Mouse (Mus musculus) midbrain, embryonic 11.5 days (tissue): ENCODE measurements around the gene Adgre5. TPM values are rescaled to one million over a fixed set of nuclear protein-coding genes. Genes with fewer than 3 reads are reported as not detected.
A peak's percentile ranks its signal among the peaks of the same experiment; 100 is the strongest.

ENCODE experiments used
- ATAC-seq: fragments of 200-750 bp; cut with Nextera tagmentation; 2 replicates; pipeline ENCODE4 v1.8.0; 2017; ENCODE audit warnings: moderate TSS enrichment, moderate library complexity; ENCODE audit not compliant: low FRiP score
- DNase-seq: peaks from one replicate; pipeline ENCODE4 v3.0.0; 2015; ENCODE audit warnings: low spot score; ENCODE audit errors: missing footprints
- H3K27ac ChIP-seq: fragments of 300-500 bp; sonication (generic); 2 replicates; pipeline ENCODE4 v1.5.1; 2014; ENCODE audit warnings: low read depth, low read length
- H3K27me3 ChIP-seq: fragments of 300-500 bp; sonication (generic); 2 replicates; pipeline ENCODE4 v1.6.1; 2014; ENCODE audit warnings: mild to moderate bottlenecking, low read length, moderate library complexity, mixed read lengths; ENCODE audit not compliant: control insufficient read depth, insufficient read depth
- H3K36me3 ChIP-seq: fragments of 300-500 bp; sonication (generic); 2 replicates; pipeline ENCODE4 v1.6.1; 2014; ENCODE audit warnings: mild to moderate bottlenecking, low read length, moderate library complexity, mixed read lengths; ENCODE audit not compliant: control insufficient read depth, insufficient read depth
- H3K4me1 ChIP-seq: fragments of 300-500 bp; sonication (generic); 2 replicates; pipeline ENCODE4 v1.6.1; 2014; ENCODE audit warnings: low read length; ENCODE audit not compliant: control insufficient read depth, insufficient read depth
- H3K4me2 ChIP-seq: fragments of 300-500 bp; sonication (generic); 2 replicates; pipeline ENCODE4 v1.6.1; 2014; ENCODE audit warnings: mild to moderate bottlenecking, moderate library complexity
- H3K4me3 ChIP-seq: fragments of 300-500 bp; sonication (generic); 2 replicates; pipeline ENCODE4 v1.5.1; 2014; ENCODE audit warnings: low read depth, low read length
- H3K9ac ChIP-seq: fragments of 300-500 bp; sonication (generic); 2 replicates; pipeline ENCODE4 v1.6.1; 2014; ENCODE audit warnings: low read length
- H3K9me3 ChIP-seq: fragments of 300-500 bp; sonication (generic); 2 replicates; pipeline ENCODE4 v1.6.1; 2016; ENCODE audit warnings: low read length; ENCODE audit not compliant: control insufficient read depth
- WGBS: fragments of 180-500 bp; shearing (Covaris S2); extraction: QIAGEN DNeasy Blood & Tissue Kit; methylation state at CpG from one replicate; pipeline ENCODE4 v1.1.7; 2014; 5-methylcytosine and 5-hydroxymethylcytosine counted together
- polyA plus RNA-seq: library from polyadenylated mRNA; unstranded; fragments of >200 nt; fragmentation: Nextera tagmentation; extraction: Ambion mirVana; gene quantifications from 2 replicates; pipeline ENCODE4 v1.2.1, GENCODE M21; 2014

Gene Adgre5
- polyA plus RNA-seq, 1 experiment from 2014 or later: 10.9 TPM

DNA sequence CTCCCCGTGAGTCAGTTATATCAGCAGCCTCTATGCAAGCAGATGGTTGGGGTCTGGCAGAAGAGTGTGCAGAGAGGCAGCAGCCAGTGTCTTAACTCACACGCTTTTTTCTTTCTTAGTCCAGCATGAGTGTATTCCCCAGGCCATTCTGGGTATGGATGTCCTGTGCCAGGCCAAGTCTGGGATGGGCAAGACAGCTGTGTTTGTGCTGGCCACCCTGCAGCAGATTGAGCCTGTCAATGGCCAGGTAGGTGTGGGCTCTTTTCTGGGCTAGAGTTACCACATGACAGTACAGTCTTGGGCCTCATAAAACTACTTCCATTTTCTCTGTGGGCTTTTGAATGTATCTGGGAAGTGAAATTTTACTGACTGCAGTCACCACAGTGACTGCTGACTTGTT is 21.4 kb downstream of the Adgre5 start:
- no peak overlapping the region for H3K27ac ChIP-seq
- H3K36me3 ChIP-seq: peaks cover 34% of the 10 kb centered on the region
- H3K27me3 ChIP-seq: no peaks in the 10 kb centered on the region
- peaks cover 11% of the 10 kb centered on the region for H3K4me1 ChIP-seq
- H3K9me3 ChIP-seq: no peaks in the 10 kb centered on the region
- no peak overlapping the region for H3K4me2 ChIP-seq
- H3K9ac ChIP-seq: no peak overlapping the region
- DNase-seq (no peak), ATAC-seq (no peak)
- H3K4me3 ChIP-seq: no peak overlapping the region
- 98% methylated on average over 2 of the region's 2 CpGs for WGBS

DNA sequence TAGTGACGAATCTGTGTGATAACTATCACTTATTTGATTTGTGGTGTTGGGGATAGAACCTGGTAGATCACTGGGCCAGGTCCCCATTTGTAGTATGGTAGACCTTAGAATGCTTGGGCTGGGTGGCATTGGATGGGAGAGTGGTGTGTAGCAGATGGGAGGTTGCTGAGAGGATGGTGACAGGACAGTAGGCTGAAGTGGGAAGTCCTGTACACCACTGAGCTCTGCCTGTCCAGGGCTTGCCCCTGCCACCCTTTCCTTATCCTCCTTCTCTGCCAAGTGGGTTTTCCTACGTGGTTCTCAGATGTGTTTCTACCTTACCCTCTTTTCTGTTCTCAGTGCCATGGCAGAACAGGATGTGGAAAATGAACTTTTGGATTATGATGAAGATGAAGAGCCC is 22.1 kb downstream of the Adgre5 start:
- Histone ChIP-seq H3K4me1 (peaks cover 11% of the 10 kb centered on the region), H3K27me3 (no peaks in the 10 kb centered on the region), H3K9me3 (no peaks in the 10 kb centered on the region), H3K9ac (no peak overlapping the region), H3K4me2 (no peak overlapping the region), H3K27ac (no peak overlapping the region), H3K36me3 (peaks cover 34% of the 10 kb centered on the region), H3K4me3 (no peak overlapping the region)
- WGBS: 97% methylated on average over 2 of the region's 2 CpGs
- no peak for ATAC-seq
- no peak for DNase-seq

DNA sequence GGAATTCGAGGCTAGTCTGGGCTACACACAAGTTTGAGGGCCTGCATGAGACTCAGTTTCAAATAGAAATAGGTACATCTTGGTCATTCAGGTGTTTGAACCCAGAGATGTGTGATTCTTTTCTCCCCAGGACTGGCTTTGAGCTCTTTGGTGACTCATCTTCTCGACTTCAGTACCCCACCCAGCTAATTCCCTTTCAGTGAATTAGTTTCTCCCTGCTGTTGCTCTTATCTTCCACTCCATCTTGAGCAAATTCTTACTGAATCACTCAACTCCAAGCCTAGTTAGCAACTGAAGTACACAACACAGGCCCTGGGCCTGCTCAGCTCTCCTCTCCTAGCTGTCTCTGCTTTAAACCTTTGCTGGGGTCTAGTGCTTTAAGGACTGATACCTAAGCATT is 24.6 kb downstream of the Adgre5 start:
- peaks cover 17% of the 10 kb centered on the region for H3K36me3 ChIP-seq
- H3K9me3 ChIP-seq: no peaks in the 10 kb centered on the region
- H3K27ac ChIP-seq: no peak overlapping the region
- ATAC-seq (no peak), DNase-seq (no peak)
- 74% methylated on average over 2 of the region's 2 CpGs for WGBS
- H3K4me2 ChIP-seq: peak overlapping the region; percentile 92
- 0 out of 2 replicates have a peak overlapping the region, but pooled peaks have one; percentile 13 for H3K9ac ChIP-seq
- H3K4me3 ChIP-seq: no peak overlapping the region; the same call in 1 of the 2 replicates
- H3K4me1 ChIP-seq: peaks cover 11% of the 10 kb centered on the region
- no peaks in the 10 kb centered on the region for H3K27me3 ChIP-seq

DNA sequence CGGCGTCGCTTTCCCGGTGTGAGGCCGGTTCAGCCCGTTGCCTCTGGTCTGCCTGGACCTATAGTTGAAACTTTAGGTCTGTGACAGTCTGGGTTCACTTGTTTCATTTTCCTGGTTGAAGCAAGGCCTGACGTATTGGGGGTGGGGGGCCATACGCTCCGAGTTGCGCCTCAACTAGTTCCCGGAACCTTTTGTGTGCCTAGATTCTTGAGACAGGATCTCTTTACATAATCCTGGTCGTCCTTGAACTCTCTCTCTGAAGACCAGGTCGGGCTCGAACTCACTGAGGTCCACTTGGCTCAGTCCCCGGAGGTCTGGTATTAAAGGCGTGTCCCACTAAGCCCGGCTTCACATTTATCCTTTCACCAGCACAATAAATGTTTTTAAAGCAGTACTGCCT is 25.4 kb downstream of the Adgre5 start:
- WGBS: under 1% methylated on average over 17 of the region's 17 CpGs
- Histone ChIP-seq H3K9ac (peak overlapping the region; percentile 91), H3K4me3 (peak overlapping the region; percentile 92), H3K27me3 (no peaks in the 10 kb centered on the region), H3K36me3 (peaks cover 12% of the 10 kb centered on the region), H3K9me3 (no peaks in the 10 kb centered on the region), H3K27ac (no peak overlapping the region), H3K4me1 (peaks cover 11% of the 10 kb centered on the region), H3K4me2 (peak overlapping the region; percentile 92)
- DNase-seq (no peak), ATAC-seq (no peak)

DNA sequence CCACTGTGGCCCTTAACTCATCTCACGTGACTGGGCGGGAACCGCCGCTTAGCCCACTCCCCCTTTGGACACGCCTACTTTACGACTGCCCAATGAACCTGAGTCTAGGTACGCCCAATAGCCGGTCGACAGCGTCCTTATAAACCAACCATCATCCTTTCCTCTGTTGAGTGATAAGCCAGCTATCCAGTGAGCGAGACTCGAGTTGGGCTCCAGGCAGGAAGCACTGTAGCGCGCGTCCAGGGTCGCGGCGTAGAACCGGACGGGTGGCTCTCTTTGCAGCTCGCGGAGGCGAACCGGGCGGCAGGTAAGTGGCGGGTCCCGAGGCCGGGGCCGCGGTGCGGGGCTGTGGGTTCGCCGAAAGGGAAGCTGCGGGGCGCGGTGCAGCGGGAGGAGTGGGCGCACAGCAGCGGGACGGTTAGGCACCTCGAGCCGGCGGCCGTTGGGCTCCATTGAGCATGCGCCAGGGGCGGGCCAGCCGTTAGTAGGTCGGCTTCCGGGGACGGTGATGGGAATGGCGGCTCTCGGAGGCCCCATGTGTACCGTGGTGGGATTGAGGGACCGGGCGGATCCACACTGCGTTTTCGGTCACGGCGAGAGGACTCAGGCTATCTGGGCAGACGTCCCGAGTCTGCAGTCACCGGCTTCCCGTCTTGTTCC is 26.0 kb downstream of the Adgre5 start, which contains the start of gene Ddx39:
Gene Ddx39, plus strand, starts transcription at position 147 of the 660 bp plus-strand sequence.
- no peaks in the 10 kb centered on the region for H3K9me3 ChIP-seq
- H3K9ac ChIP-seq: peak within 1 kb of the TSS; percentile 91
- peak within 1 kb of the TSS; percentile 92 for H3K4me3 ChIP-seq
- peak within 1 kb of the TSS; percentile 76 for H3K27ac ChIP-seq
- no peaks in the 10 kb centered on the region for H3K27me3 ChIP-seq
- WGBS: under 1% methylated on average over 63 of the region's 63 CpGs
- H3K36me3 ChIP-seq: peaks cover 8% of the 10 kb centered on the region
- ATAC-seq (peak; percentile 100), DNase-seq (peak; percentile 98)
- H3K4me1 ChIP-seq: peaks cover 11% of the 10 kb centered on the region
- peak within 1 kb of the TSS; percentile 92 for H3K4me2 ChIP-seq

DNA sequence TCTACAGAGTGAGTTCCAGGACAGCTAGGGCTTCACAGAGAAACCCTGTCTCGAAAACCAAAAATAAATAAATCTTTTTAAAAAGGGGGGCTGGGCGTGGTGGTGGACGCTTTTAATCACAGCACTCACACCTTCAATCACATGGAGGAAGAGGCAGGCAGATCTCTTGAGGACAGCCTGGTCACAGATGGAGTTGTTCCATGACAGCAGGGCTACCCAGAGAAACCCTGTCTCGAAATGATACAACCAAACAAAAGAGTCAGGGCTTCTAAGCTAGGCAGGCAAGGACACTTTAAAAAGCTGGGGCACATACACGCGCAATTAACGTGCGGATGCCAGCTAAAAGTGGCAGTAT is 26.5 kb downstream of the Adgre5 start:
- H3K4me3 ChIP-seq: peak overlapping the region; percentile 92
- WGBS: 17% methylated on average over 8 of the region's 8 CpGs
- H3K27me3 ChIP-seq: no peaks in the 10 kb centered on the region
- H3K9ac ChIP-seq: no peak overlapping the region; the same call in 1 of the 2 replicates
- peaks cover 2% of the 10 kb centered on the region; the same call in 1 of the 2 replicates for H3K36me3 ChIP-seq
- ATAC-seq (no peak), DNase-seq (no peak)
- no peak overlapping the region for H3K27ac ChIP-seq
- no peaks in the 10 kb centered on the region for H3K9me3 ChIP-seq
- H3K4me1 ChIP-seq: peaks cover 11% of the 10 kb centered on the region
- H3K4me2 ChIP-seq: peak overlapping the region; percentile 33; the same call in 1 of the 2 replicates

DNA sequence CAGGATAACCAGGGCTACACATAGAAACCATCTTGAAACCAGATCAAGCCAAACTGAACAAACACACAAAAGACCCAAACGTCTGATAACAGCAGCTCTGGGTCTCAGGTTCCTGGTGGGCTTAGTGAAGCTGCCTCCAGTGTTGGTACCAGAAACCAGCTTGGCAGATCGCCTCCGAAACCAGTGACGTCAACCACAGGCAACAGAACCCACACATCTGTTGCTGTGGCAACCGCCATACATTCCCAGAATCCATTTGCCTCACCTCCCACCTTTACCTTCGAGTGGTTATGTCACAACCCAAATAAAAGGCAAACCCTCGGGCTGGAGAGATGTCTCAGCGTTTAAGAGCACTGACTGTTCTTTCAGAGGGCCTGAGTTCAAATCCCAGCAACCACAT is 33.6 kb downstream of the Adgre5 start:
- no peak for DNase-seq
- 72% methylated on average over 8 of the region's 8 CpGs for WGBS
- no peaks in the 10 kb centered on the region for H3K4me1 ChIP-seq
- H3K36me3 ChIP-seq: no peaks in the 10 kb centered on the region
- no peak overlapping the region for H3K4me2 ChIP-seq
- H3K27me3 ChIP-seq: no peaks in the 10 kb centered on the region
- no peaks in the 10 kb centered on the region for H3K9me3 ChIP-seq
- no peak overlapping the region for H3K9ac ChIP-seq
- no peak overlapping the region for H3K27ac ChIP-seq
- H3K4me3 ChIP-seq: no peak overlapping the region
- no peak for ATAC-seq

DNA sequence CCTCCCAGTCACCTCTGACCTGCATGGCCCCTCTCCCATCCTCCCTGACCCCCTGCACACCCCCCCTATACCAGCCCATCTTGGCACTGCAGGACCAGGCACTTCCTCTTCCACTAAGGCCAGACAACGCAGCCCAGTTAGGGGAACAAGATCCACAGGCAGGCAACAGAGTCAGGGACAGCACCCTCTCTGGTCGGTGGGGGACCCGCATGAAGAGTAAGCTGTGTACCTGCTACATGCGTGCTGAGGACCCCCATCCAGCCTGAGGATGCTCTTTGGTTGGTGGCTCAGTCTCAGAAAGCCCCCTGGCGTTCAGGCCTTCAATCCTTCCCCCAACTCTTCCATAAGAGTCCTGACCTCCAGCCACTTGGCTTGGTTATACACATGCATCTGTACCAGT is 34.7 kb downstream of the Adgre5 start:
- ATAC-seq: no peak
- Histone ChIP-seq H3K36me3 (no peaks in the 10 kb centered on the region), H3K9ac (no peak overlapping the region), H3K27me3 (no peaks in the 10 kb centered on the region), H3K27ac (no peak overlapping the region), H3K9me3 (no peaks in the 10 kb centered on the region), H3K4me2 (no peak overlapping the region), H3K4me1 (no peaks in the 10 kb centered on the region), H3K4me3 (no peak overlapping the region)
- no peak for DNase-seq
- 69% methylated on average over 5 of the region's 5 CpGs for WGBS

DNA sequence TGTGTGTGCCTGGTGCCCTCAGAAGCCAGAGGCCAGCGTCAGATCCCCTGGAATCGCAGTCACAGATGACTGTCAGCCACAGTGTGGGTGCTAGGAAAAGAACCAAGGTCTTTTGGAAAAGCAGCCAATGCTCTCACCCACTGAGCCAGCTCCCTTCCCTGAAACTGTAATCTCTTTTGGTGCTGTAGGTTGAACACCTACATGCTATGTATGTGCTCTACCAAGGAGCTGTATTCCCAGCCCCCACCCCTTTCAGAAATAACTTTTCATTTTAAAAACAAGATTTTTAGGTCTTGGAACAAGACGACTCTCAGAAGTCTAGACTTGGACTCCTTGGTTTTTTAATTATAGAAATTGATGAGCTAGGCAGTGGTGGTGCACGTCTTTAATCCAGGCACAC is 37.7 kb downstream of the Adgre5 start:
- no peak for ATAC-seq
- no peak overlapping the region for H3K4me3 ChIP-seq
- H3K9me3 ChIP-seq: no peaks in the 10 kb centered on the region
- no peaks in the 10 kb centered on the region for H3K36me3 ChIP-seq
- 83% methylated on average over 4 of the region's 4 CpGs for WGBS
- no peaks in the 10 kb centered on the region for H3K27me3 ChIP-seq
- no peak overlapping the region for H3K4me2 ChIP-seq
- H3K9ac ChIP-seq: no peak overlapping the region
- DNase-seq: no peak
- no peak overlapping the region for H3K27ac ChIP-seq
- peaks cover 7% of the 10 kb centered on the region for H3K4me1 ChIP-seq
